Mouse (Mus musculus) ES-Bruce4 (cell line): ENCODE measurements around the gene Mybbp1a.

Source experiments
- CTCF ChIP-seq: IDR thresholded peaks from one replicate; pipeline ENCODE4 v1.8.1; 2011; ENCODE audit warnings: low read depth, low read length
- POLR2A ChIP-seq: IDR thresholded peaks from one replicate; pipeline ENCODE4 v1.8.1; 2011; ENCODE audit warnings: low read length; ENCODE audit not compliant: insufficient read depth

- TF ChIP-seq POLR2A (no peak), CTCF (no peak)
Observed at GRCm38 (mm10) chr11:72423686-72424085, 17.5 kb upstream of the Mybbp1a start.
